Mouse (Mus musculus): ENCODE measurements around the gene Snap47. TPM values are rescaled to one million over a fixed set of nuclear protein-coding genes. Genes with fewer than 3 reads are reported as not detected.

Gene Snap47
- polyA plus RNA-seq, 1 experiment, result 66.2 TPM

GRCm38 (mm10) chr11:59421967-59422366, 29.0 kb downstream of the Snap47 start:
- no peak for DNase-seq (ENCODE audit: low spot score)

DNA sequence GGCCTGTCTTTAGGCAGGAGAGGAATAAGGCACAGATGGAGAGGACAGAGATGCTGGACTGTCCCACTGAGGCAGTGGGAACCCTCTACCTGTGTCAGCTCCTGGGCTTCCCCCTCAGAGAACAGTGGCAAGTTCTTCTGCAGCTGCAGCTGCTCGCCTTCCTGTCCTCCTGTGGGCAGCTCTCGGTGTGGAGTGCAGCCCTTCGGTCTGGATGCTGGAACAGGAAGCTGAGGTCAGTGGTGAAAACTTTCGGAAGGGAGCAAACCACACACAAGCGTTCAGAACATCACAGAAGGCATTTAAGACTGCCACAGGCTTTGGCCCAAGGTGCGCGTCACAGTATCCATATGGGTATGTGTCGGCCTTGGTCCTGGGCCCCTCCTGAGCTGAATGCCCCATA, 29.6 kb downstream of the Snap47 start:
- no peak for DNase-seq (ENCODE audit: low spot score)

DNA sequence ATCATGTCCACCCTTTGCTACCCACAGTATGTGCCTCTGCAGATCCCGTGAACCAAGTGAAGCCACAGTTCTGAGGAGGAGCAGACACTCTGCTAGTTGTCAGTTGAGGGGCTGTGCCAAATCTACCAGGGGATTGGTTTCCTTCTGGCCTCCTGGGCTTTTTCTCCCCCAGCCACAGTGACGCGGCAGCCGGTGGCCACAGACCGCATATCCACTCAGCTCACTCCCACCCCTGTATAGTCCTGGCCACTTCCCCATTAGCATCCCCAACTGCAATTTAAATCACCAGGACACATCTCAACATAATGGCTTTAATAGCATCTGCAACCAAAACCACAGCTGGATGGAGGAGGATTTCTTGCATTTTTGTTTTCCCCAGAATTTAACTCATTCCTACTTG, 32.3 kb downstream of the Snap47 start:
- DNase-seq (ENCODE audit: low spot score), result no peak

DNA sequence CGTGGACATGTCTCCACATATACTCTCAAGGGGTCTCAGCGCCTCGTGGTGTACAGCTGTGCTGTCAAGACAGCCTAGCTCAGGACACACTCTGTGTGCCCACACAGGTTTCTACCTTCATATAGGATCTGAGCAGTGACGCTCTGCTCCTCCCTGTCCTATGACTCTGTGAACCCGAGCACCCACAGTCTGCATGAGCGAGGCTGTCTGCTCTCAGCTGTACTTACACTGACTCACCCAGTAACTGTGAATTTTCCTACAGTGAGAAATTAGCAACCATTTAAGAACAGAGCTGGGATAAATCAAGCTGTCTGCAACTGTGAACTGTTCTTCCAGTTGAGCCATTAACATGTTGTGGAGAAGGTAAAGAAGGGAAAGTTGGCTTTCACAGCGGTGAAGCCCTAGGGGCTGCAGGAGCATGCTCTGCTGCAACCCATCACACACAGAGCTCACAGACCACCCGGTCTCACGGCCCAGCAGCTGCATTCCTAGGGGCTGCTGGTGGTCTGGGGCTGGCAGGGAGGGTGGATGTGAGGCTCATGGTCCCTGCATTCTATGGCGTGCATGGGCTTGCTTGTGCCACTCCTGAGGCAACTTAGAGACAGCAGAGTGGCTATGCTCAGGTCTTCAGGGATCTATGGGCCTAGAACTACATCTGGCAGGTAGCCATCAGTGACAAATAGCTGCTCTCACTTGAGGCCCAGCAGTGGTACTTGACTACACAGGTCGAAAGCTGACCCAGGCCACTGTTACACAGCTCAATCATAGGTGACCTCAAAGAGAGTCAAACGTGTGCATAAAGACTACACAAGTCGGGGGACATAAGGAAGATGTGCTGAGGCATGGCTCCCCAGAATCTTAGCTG, 37.8 kb downstream of the Snap47 start:
- no peak for DNase-seq (ENCODE audit: low spot score)

DNA sequence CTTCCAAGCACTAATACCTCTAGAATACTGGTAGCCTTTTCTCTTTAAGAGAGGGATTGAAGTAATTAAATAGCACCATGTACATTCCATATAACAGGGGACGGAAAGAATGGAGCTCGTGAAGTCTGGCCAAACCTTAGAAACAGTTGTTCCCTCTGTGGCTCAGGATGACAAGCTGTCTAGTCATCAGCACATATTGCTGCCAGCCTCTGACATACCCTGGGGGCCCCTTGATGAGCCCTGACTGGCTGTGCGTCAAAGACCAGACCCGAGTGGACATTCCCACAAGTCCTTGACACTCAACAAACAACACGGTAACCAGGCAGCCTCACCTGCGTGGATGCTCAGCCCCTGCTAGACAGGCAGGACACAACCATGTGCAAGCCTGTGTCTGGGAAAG, 38.9 kb downstream of the Snap47 start:
- DNase-seq (ENCODE audit: low spot score), result no peak

- DNase-seq (ENCODE audit: low spot score), result no peak
Observed at GRCm38 (mm10) chr11:59410851-59411250, 40.1 kb downstream of the Snap47 start.

GRCm38 (mm10) chr11:59405761-59406160, 45.2 kb downstream of the Snap47 start:
- no peak for DNase-seq (ENCODE audit: low spot score)

GRCm38 (mm10) chr11:59400876-59401275, 50.1 kb downstream of the Snap47 start:
- DNase-seq (ENCODE audit: low spot score), result no peak

GRCm38 (mm10) chr11:59399830-59400229, 51.2 kb downstream of the Snap47 start:
- no peak for DNase-seq (ENCODE audit: low spot score)

- no peak for DNase-seq (ENCODE audit: low spot score)
Observed at GRCm38 (mm10) chr11:59397536-59398371, 53.2 kb downstream of the Snap47 start.

GRCm38 (mm10) chr11:59394451-59394850, 56.5 kb downstream of the Snap47 start:
- DNase-seq (ENCODE audit: low spot score), result no peak

DNA sequence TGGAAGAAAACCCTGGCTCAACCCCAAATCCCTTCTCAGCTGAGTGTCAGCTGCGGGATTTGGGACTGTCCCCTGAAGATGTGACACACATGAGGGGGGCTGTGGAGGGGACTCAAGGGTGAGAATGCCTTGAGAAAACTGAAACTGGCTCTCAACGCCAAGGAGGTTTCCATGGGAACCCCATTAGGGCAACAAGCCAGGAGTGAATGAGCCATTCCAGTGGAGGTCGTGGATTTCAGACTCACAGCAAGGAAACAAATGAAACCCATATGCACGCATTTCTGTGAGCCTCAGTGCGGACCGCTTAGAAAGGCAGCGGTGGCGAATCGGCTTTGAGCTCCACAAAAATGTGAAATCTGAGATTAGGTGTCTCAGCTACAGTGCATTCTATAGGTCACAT, 57.4 kb downstream of the Snap47 start:
- no peak for DNase-seq (ENCODE audit: low spot score)

- DNase-seq (ENCODE audit: low spot score), result no peak
Observed at GRCm38 (mm10) chr11:59392300-59392699, 58.7 kb downstream of the Snap47 start.

GRCm38 (mm10) chr11:59390470-59390869, 60.5 kb downstream of the Snap47 start:
- DNase-seq (ENCODE audit: low spot score), result no peak

GRCm38 (mm10) chr11:59389617-59390016, 61.4 kb downstream of the Snap47 start:
- DNase-seq (ENCODE audit: low spot score), result no peak

GRCm38 (mm10) chr11:59388806-59389205, 62.2 kb downstream of the Snap47 start:
- DNase-seq (ENCODE audit: low spot score), result no peak

GRCm38 (mm10) chr11:59387471-59387870, 63.5 kb downstream of the Snap47 start:
- no peak for DNase-seq (ENCODE audit: low spot score)

DNA sequence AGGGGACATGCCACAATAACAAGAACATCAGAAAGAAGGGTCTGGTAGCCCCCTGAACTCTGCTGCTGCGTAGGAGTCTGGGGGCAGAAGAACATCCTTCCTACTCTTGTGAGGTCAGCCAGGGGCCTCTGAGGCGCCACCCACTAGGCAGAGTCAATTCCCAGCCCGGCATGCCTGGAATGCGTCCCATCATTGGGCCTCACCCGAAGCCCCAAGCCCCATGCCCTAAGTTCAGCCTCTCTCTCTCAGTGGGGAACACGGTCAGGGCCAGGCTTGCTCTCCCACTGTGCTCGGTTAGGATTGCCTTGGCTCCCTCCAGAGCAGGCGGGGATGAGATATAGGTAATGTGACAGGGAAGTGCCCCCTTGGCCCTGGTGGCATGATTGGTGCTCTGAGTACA, 65.9 kb downstream of the Snap47 start:
- no peak for DNase-seq (ENCODE audit: low spot score)

DNA sequence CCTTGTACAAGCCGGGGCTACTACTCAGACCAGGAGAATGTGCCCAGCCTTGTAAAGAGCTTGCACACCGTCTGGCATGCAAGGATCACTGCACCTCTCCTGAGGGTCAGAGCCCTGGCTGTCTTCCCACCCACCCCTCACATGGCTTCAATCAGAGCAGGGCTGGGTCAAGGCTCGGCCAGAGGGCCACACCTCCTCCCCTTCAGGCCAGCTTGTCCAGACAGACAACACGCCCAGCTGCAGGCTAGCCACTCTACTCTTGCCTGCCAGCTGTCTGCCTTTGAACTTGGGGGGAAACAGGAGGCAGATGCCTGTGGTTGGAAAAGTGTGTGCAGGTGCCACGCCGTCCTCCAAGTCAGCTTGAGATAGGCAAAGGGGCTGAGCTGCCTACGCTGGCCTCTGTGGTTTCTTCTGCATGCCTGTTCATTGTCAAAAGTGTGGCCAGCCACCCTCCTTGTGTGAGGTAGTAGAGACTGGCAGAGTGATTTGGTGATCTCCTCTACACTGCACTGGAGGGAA, 66.5 kb downstream of the Snap47 start:
- DNase-seq (ENCODE audit: low spot score), result no peak

- no peak for DNase-seq (ENCODE audit: low spot score)
Observed at GRCm38 (mm10) chr11:59379547-59379946, 71.4 kb downstream of the Snap47 start.

DNA sequence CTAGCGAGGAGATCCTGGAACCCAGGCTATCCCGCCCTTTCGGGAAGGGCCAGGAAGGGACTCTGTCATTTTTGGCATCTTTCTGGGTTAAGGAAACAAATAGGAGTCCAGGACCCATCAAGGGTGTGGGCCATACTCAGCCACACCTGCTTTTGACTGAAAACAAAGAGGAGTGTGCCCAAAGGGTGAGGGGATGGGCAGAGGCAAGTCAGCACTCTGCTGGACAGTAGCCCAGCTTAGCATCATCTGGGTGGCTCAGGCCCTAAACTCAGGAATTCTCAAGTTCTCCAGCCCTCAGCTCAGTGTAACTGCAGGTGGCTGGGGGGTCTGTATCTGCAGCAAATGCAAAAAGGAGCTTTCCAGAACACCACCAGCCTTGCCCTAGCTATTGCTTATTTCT, 73.0 kb downstream of the Snap47 start:
- no peak for DNase-seq (ENCODE audit: low spot score)

GRCm38 (mm10) chr11:59375475-59375874, 75.5 kb downstream of the Snap47 start, which contains the start of gene Prss38:
Prss38 (minus strand) TSS chr11:59375657.
- DNase-seq (ENCODE audit: low spot score), result no peak

DNA sequence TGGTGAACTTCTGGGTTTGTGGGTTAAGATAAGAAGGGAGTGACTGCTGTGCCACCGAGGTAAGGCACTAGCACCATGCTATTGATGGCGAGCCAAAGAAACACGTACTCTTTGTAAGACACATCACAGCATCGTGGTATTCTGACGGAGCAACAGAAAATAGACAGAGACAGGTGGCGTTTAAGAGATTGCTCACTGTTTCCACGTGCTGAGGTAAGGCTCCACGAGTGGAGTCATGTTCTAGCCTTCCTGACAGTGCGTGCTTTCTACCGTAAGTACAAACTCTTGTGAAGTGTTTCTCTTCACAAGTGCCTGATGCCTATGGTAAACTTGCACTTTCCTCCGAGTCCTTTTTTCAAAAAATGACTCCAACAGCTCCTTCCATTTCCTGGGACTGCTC, 81.1 kb downstream of the Snap47 start:
- no peak for DNase-seq (ENCODE audit: low spot score)
